Mouse (Mus musculus) heart, postnatal 0 days (tissue): ENCODE data around the gene St6gal1. TPM values are rescaled to one million over a fixed set of nuclear protein-coding genes. Genes with fewer than 3 reads are reported as not detected.

Experiments
- ATAC-seq: fragments of 200-750 bp; cut with Nextera tagmentation; 2 replicates; pipeline ENCODE4 v1.8.0; 2017; ENCODE audit warnings: low read depth, moderate number of reproducible peaks, moderate library complexity; ENCODE audit not compliant: insufficient read depth
- DNase-seq: peaks from one replicate; pipeline ENCODE4 v3.0.0-alpha.2; 2016; ENCODE audit warnings: low spot score
- H3K27ac ChIP-seq: fragments of 300-500 bp; sonication (generic); 2 replicates; pipeline ENCODE4 v1.5.1; 2014; ENCODE audit warnings: low read depth, mild to moderate bottlenecking
- H3K27me3 ChIP-seq: fragments of 300-500 bp; sonication (generic); 2 replicates; pipeline ENCODE4 v1.6.1; 2014; ENCODE audit warnings: low read length, mixed read lengths; ENCODE audit not compliant: control insufficient read depth, insufficient read depth
- H3K36me3 ChIP-seq: fragments of 300-500 bp; sonication (generic); replicated peaks from 2 replicates; pipeline ENCODE4 v1.6.1; 2014; ENCODE audit warnings: low read length, mixed read lengths; ENCODE audit not compliant: control insufficient read depth, insufficient read depth
- H3K4me1 ChIP-seq: fragments of 300-500 bp; sonication (generic); 2 replicates; pipeline ENCODE4 v1.6.1; 2014; ENCODE audit warnings: antibody characterized with exemption; ENCODE audit not compliant: control insufficient read depth, insufficient read depth
- H3K4me2 ChIP-seq: fragments of 300-500 bp; sonication (generic); 2 replicates; pipeline ENCODE4 v1.6.1; 2014; ENCODE audit warnings: low read depth, mild to moderate bottlenecking, low read length, moderate library complexity
- H3K4me3 ChIP-seq: fragments of 300-500 bp; sonication (generic); 2 replicates; pipeline ENCODE4 v1.5.1; 2014; ENCODE audit warnings: low read depth, low read length
- H3K9ac ChIP-seq: fragments of 300-500 bp; sonication (generic); replicated peaks from 2 replicates; pipeline ENCODE4 v1.6.1; 2014; ENCODE audit warnings: low read depth, low read length, mixed read lengths
- H3K9me3 ChIP-seq: fragments of 300-500 bp; sonication (generic); replicated peaks from 2 replicates; pipeline ENCODE4 v1.6.1; 2016; ENCODE audit warnings: low read length; ENCODE audit not compliant: control insufficient read depth
- CTCF ChIP-seq: IDR thresholded peaks from 2 replicates; pipeline ENCODE4 v1.5.1; 2016; ENCODE audit warnings: antibody characterized with exemption, control low read depth, low read depth
- EP300 ChIP-seq: IDR thresholded peaks from 2 replicates; pipeline ENCODE4 v1.6.1; 2016; ENCODE audit warnings: antibody characterized with exemption, low read depth
- WGBS: fragments of 180-500 bp; shearing (Covaris S2); extraction: QIAGEN DNeasy Blood & Tissue Kit; methylation state at CpG from one replicate; pipeline ENCODE4 v1.1.7; 2014; 5-methylcytosine and 5-hydroxymethylcytosine counted together
- polyA plus RNA-seq: library from polyadenylated mRNA; unstranded; fragments of >200 nt; fragmentation: Nextera tagmentation; extraction: Ambion mirVana; gene quantifications from 2 replicates; pipeline ENCODE4 v1.2.1, GENCODE M21; 2015
- total RNA-seq: library from RNA; depleted of rRNA; stranded (reverse); fragments of >200 nt; gene quantifications from 2 replicates; pipeline ENCODE4 v1.2.3, GENCODE M21; 2014; ENCODE audit warnings: low replicate concordance

Gene St6gal1
- total and polyA plus RNA-seq, 2 experiments from 2014 or later: 10.0 to 23.5 TPM

DNA sequence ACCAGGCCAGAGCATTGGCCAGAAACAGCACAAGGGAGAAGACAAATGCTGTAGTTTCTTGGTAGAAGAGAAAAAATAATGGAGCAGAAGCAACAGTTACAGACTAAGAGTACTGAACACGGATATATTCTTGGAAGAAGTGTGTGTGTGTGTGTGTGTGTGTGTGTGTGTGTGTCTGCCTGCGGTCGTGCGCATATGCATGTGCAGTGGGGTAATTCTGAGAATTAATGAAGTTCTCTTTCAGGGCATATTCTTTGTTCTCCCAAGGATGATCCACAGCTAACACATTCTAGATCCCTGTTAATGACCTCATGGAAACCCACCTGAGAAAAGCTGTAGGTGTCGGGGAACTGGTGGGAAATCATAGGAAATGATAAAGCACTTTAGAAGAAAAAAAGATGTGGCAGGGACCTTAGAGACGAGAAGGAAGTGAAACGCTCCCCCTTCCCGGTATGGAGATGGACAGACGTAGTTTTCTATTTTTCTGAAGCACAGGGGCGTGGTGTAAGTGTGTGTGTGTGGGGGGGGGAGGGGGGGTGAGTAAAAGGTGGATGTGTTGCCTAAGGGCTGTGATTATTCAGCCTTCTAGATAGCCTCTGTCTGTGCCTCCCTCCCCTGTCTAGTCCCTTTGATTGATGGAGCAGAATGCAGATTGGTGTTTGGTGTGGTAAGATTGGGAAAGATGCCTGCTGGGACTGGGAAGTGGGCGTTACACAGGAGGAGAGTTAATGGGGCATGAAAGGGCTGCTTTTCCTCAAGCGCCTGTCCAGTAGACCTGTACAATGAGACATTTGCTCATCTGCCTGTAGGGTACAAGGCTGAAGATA is 82.8 kb downstream of the St6gal1 start:
- ATAC-seq (no peak), DNase-seq (no peak)
- peaks cover 10% of the 10 kb centered on the region; the same call in 1 of the 2 replicates for H3K27me3 ChIP-seq

DNA sequence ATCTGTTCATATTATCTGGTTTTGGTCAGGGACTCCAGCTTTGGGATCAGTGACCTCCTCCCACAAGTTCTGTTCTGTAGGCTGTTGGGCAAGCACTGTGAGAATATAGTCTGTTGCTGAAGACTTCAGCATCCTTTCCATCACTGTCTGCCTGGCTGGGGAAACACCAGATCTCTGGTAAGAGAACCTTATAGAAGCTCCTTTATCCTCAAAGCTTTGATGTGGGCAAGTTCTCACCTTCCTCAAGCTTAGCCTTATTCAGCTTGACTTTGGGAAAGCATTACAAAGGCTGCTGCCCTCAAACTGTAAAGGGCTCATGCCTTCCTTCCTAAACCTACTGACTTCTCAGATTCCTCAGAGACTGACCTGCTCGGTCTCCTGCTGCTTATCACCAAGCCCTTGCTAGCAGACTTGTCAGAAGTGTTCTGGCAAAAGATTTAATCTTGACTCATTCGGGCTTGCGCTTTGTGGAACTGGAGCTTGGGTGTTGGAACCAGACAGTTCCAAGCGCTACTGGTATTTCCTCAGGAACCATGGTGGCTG is 83.5 kb downstream of the St6gal1 start:
- H3K4me2 ChIP-seq: no peak overlapping the region
- ATAC-seq (no peak), DNase-seq (no peak)
- H3K36me3 ChIP-seq: no peaks in the 10 kb centered on the region
- H3K9ac ChIP-seq: no peak overlapping the region
- peaks cover 8% of the 10 kb centered on the region; the same call in 1 of the 2 replicates for H3K27me3 ChIP-seq
- TF ChIP-seq CTCF: no peak
- TF ChIP-seq EP300: no peak
- H3K4me3 ChIP-seq: no peak overlapping the region
- no peaks in the 10 kb centered on the region for H3K9me3 ChIP-seq
- WGBS: 30% methylated on average over 4 of the region's 4 CpGs
- H3K4me1 ChIP-seq: no peaks in the 10 kb centered on the region
- no peak overlapping the region for H3K27ac ChIP-seq

More for the DNA sequence above, 82.8 kb downstream of the St6gal1 start:
- Histone ChIP-seq H3K4me3 (no peak overlapping the region), H3K27ac (no peak overlapping the region), H3K4me2 (no peak overlapping the region), H3K36me3 (no peaks in the 10 kb centered on the region), H3K9ac (no peak overlapping the region), H3K9me3 (no peaks in the 10 kb centered on the region), H3K4me1 (no peaks in the 10 kb centered on the region)
- TF ChIP-seq CTCF: no peak
- TF ChIP-seq EP300: no peak
- 71% methylated on average over 12 of the region's 12 CpGs for WGBS

DNA sequence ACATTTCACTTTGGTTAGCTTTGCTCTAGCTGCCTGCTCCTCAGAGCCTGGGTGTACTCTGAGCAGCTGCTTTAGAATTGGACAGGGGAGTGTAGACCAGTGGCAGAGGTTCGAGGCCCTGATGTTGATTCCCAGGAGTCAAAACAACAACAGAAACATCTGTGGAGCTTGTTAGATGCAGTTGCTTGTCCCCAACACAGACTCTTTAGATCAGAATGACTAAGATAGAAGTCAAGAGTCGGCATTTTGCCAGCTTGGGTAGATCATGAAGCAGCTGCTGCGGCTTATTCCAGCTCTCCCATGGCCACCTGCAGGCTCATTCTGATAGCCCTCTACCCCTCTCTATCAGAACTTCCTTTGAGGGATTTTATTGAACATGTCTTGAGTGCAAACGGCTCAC is 84.5 kb downstream of the St6gal1 start:
- Histone ChIP-seq H3K27me3 (peaks cover 8% of the 10 kb centered on the region; the same call in 1 of the 2 replicates), H3K4me2 (no peak overlapping the region), H3K9ac (no peak overlapping the region), H3K4me1 (no peaks in the 10 kb centered on the region), H3K4me3 (no peak overlapping the region), H3K36me3 (no peaks in the 10 kb centered on the region), H3K27ac (no peak overlapping the region), H3K9me3 (no peaks in the 10 kb centered on the region)
- no peak for ATAC-seq
- 70% methylated on average over 4 of the region's 4 CpGs for WGBS
- DNase-seq: no peak
- TF ChIP-seq EP300 (no peak), CTCF (no peak)

DNA sequence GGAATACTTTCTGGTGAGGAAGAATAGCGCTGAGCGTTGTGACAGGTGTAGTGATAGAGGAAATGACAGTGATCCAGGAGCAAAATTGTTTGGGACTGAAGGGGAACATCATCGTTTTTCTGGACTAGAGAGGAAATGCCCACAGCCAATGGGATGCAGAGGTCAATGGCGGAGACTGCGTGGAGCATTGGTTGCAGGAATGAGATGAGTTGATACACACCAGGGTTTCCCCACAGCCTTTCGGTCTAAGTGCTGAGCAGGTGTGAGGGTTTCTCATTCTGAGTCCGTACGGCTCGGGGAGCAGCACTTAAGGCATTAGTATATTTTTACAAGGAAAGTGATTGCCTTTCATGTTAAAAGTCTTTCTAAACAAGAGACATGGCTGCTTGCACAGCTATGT is 88.1 kb downstream of the St6gal1 start:
- Histone ChIP-seq H3K27me3 (no peaks in the 10 kb centered on the region), H3K4me3 (no peak overlapping the region), H3K36me3 (no peaks in the 10 kb centered on the region), H3K27ac (no peak overlapping the region), H3K9ac (no peak overlapping the region), H3K4me1 (no peaks in the 10 kb centered on the region), H3K9me3 (no peaks in the 10 kb centered on the region), H3K4me2 (no peak overlapping the region)
- 89% methylated on average over 9 of the region's 9 CpGs for WGBS
- TF ChIP-seq EP300 (no peak), CTCF (no peak)
- ATAC-seq (no peak), DNase-seq (no peak)

DNA sequence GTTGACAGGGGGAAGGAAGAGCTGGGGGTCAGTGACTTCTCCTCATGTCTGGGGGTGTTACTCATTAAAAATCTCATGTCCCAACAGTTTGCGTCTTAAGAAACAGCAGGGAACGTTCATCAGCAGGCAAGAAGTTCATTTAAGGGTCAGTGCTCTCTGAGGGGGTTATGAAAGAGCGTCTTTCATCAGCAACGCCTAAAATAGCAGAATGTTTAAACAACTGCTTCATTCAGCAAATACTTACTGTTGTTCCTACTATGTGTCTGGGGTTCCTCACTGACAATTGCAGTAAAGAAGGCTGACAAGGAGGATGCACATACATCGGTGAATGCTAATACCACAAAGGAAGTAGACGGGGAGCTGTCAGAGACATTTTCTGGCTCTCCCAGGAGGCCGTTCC is 90.2 kb downstream of the St6gal1 start:
- H3K27ac ChIP-seq: no peak overlapping the region
- H3K9ac ChIP-seq: no peak overlapping the region
- no peak for TF ChIP-seq EP300
- TF ChIP-seq CTCF: no peak
- H3K27me3 ChIP-seq: no peaks in the 10 kb centered on the region
- no peak overlapping the region for H3K4me3 ChIP-seq
- no peaks in the 10 kb centered on the region for H3K9me3 ChIP-seq
- DNase-seq: no peak
- WGBS: 39% methylated on average over 7 of the region's 7 CpGs
- no peaks in the 10 kb centered on the region for H3K4me1 ChIP-seq
- H3K4me2 ChIP-seq: no peak overlapping the region
- H3K36me3 ChIP-seq: no peaks in the 10 kb centered on the region
- ATAC-seq: no peak
